Mouse (Mus musculus): ENCODE measurements around the gene Mitf. TPM values are rescaled to one million over a fixed set of nuclear protein-coding genes. Genes with fewer than 3 reads are reported as not detected.
A peak's percentile ranks its signal among the peaks of the same experiment; 100 is the strongest.

Mitf gene
- polyA plus RNA-seq, 1 experiment from 2014 or later = 3.7 TPM

GRCm38 (mm10) chr6:97792104-97792503 lies 14.7 kb upstream of the Mitf start:
- TF ChIP-seq EP300 (IDR thresholded peaks at IDR 0.05) = no peak
- TF ChIP-seq CTCF (IDR thresholded peaks at IDR 0.05) = peak; percentile 58
- DNase-seq (ENCODE audit: low spot score) = no peak

GRCm38 (mm10) chr6:97795175-97795574 lies 11.7 kb upstream of the Mitf start:
- no peak for ATAC-seq
- DNase-seq (ENCODE audit: low spot score) = no peak
- TF ChIP-seq EP300 (IDR thresholded peaks at IDR 0.05) (no peak), CTCF (IDR thresholded peaks at IDR 0.05) (no peak)

More at GRCm38 (mm10) chr6:97792104-97792503, 14.7 kb upstream of the Mitf start:
- Histone ChIP-seq H3K4me3 (ENCODE audit: low read depth, low read length) (no peak overlapping the region), H3K4me1 (ENCODE audit: insufficient read depth, low read depth, low read length) (no peaks in the 10 kb centered on the region), H3K9ac (replicated peaks; ENCODE audit: low read depth) (no peak overlapping the region), H3K9me3 (ENCODE audit: low read length) (no peaks in the 10 kb centered on the region), H3K27me3 (replicated peaks; ENCODE audit: insufficient read depth, low read length) (no peaks in the 10 kb centered on the region; the same call in 1 of the 2 replicates), H3K36me3 (ENCODE audit: insufficient read depth, low read length) (no peaks in the 10 kb centered on the region), H3K4me2 (replicated peaks; ENCODE audit: low read depth, low read length) (no peak overlapping the region), H3K27ac (ENCODE audit: low read length) (no peak overlapping the region)
- ATAC-seq = no peak
- 75% methylated on average over 1 of the region's 1 CpGs for whole genome bisulfite sequencing

GRCm38 (mm10) chr6:97800615-97801014 lies 6.2 kb upstream of the Mitf start:
- no peak overlapping the region for H3K4me3 ChIP-seq (ENCODE audit: low read depth, low read length)
- no peak overlapping the region for H3K27ac ChIP-seq (ENCODE audit: low read length)
- no peaks in the 10 kb centered on the region for H3K4me1 ChIP-seq (ENCODE audit: insufficient read depth, low read depth, low read length)
- no peaks in the 10 kb centered on the region; the same call in none of the 2 replicates for H3K27me3 ChIP-seq (replicated peaks; ENCODE audit: insufficient read depth, low read length)
- H3K4me2 ChIP-seq (replicated peaks; ENCODE audit: low read depth, low read length) = no peak overlapping the region
- H3K9ac ChIP-seq (replicated peaks; ENCODE audit: low read depth) = no peak overlapping the region
- no peaks in the 10 kb centered on the region for H3K9me3 ChIP-seq (ENCODE audit: low read length)
- DNase-seq (ENCODE audit: low spot score) = no peak
- TF ChIP-seq EP300 (IDR thresholded peaks at IDR 0.05) (no peak), CTCF (IDR thresholded peaks at IDR 0.05) (no peak)
- WGBS = 40% methylated on average over 2 of the region's 2 CpGs
- H3K36me3 ChIP-seq (ENCODE audit: insufficient read depth, low read length) = no peaks in the 10 kb centered on the region
- ATAC-seq = no peak

More at GRCm38 (mm10) chr6:97795175-97795574, 11.7 kb upstream of the Mitf start:
- Histone ChIP-seq H3K4me1 (ENCODE audit: insufficient read depth, low read depth, low read length) (no peaks in the 10 kb centered on the region), H3K4me3 (ENCODE audit: low read depth, low read length) (no peak overlapping the region), H3K36me3 (ENCODE audit: insufficient read depth, low read length) (no peaks in the 10 kb centered on the region), H3K9ac (replicated peaks; ENCODE audit: low read depth) (no peak overlapping the region), H3K4me2 (replicated peaks; ENCODE audit: low read depth, low read length) (no peak overlapping the region), H3K27me3 (replicated peaks; ENCODE audit: insufficient read depth, low read length) (no peaks in the 10 kb centered on the region; the same call in none of the 2 replicates), H3K9me3 (ENCODE audit: low read length) (no peaks in the 10 kb centered on the region), H3K27ac (ENCODE audit: low read length) (no peak overlapping the region)
- WGBS = 43% methylated on average over 2 of the region's 2 CpGs

- H3K4me2 ChIP-seq (replicated peaks; ENCODE audit: low read depth, low read length) = peak overlapping the region; percentile 96
- no peaks in the 10 kb centered on the region for H3K27me3 ChIP-seq (replicated peaks; ENCODE audit: insufficient read depth, low read length)
- no peak for ATAC-seq
- no peak for DNase-seq (ENCODE audit: low spot score)
- WGBS = 47% methylated on average over 5 of the region's 5 CpGs
- H3K4me3 ChIP-seq (ENCODE audit: low read depth, low read length) = peak overlapping the region; percentile 70
- H3K27ac ChIP-seq (ENCODE audit: low read length) = no peak overlapping the region
- peak overlapping the region; percentile 29; the same call in 1 of the 2 replicates for H3K9ac ChIP-seq (replicated peaks; ENCODE audit: low read depth)
- no peaks in the 10 kb centered on the region for H3K9me3 ChIP-seq (ENCODE audit: low read length)
- no peak for TF ChIP-seq EP300 (IDR thresholded peaks at IDR 0.05)
- TF ChIP-seq CTCF (IDR thresholded peaks at IDR 0.05) = no peak
- H3K4me1 ChIP-seq (ENCODE audit: insufficient read depth, low read depth, low read length) = no peaks in the 10 kb centered on the region; the same call in 1 of the 2 replicates
- no peaks in the 10 kb centered on the region for H3K36me3 ChIP-seq (ENCODE audit: insufficient read depth, low read length)
Observed at GRCm38 (mm10) chr6:97806051-97806450, 801 bp upstream of the Mitf start.

DNA sequence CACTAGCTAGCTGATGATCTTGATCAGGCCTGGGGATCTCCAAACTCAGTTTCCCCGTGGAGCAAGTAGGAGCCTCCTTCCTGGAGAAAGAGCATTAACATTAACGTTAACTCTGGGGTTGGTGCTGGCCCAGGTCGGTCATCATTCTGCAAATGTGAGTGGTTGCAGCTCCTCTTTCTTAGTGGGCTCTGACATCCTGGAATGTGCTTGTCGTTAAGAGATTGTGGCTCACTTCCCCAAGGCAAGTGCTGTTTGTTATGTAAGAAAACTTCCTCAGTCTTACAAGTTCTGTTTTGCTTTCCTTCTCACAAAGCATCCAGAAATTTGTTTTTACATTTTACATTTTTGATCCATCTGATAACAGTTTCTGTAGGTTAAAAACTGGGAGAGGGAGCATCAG lies 7.3 kb downstream of the Mitf start:
- H3K27me3 ChIP-seq (replicated peaks; ENCODE audit: insufficient read depth, low read length) = no peaks in the 10 kb centered on the region
- H3K4me1 ChIP-seq (ENCODE audit: insufficient read depth, low read depth, low read length) = no peaks in the 10 kb centered on the region
- TF ChIP-seq EP300 (IDR thresholded peaks at IDR 0.05) (no peak), CTCF (IDR thresholded peaks at IDR 0.05) (no peak)
- H3K9ac ChIP-seq (replicated peaks; ENCODE audit: low read depth) = no peak overlapping the region
- DNase-seq (ENCODE audit: low spot score) = no peak
- whole genome bisulfite sequencing = 54% methylated on average over 4 of the region's 4 CpGs
- H3K4me3 ChIP-seq (ENCODE audit: low read depth, low read length) = no peak overlapping the region
- ATAC-seq = no peak
- no peaks in the 10 kb centered on the region for H3K36me3 ChIP-seq (ENCODE audit: insufficient read depth, low read length)
- no peak overlapping the region for H3K27ac ChIP-seq (ENCODE audit: low read length)
- H3K4me2 ChIP-seq (replicated peaks; ENCODE audit: low read depth, low read length) = no peak overlapping the region
- no peaks in the 10 kb centered on the region for H3K9me3 ChIP-seq (ENCODE audit: low read length)

- ATAC-seq = peak; percentile 83
- 14% methylated on average over 1 of the region's 1 CpGs for WGBS
- Histone ChIP-seq H3K9ac (replicated peaks; ENCODE audit: low read depth) (no peak overlapping the region), H3K4me2 (replicated peaks; ENCODE audit: low read depth, low read length) (no peak overlapping the region), H3K27ac (ENCODE audit: low read length) (no peak overlapping the region), H3K27me3 (replicated peaks; ENCODE audit: insufficient read depth, low read length) (no peaks in the 10 kb centered on the region), H3K4me3 (ENCODE audit: low read depth, low read length) (no peak overlapping the region), H3K9me3 (ENCODE audit: low read length) (no peaks in the 10 kb centered on the region), H3K36me3 (ENCODE audit: insufficient read depth, low read length) (no peaks in the 10 kb centered on the region), H3K4me1 (ENCODE audit: insufficient read depth, low read depth, low read length) (no peaks in the 10 kb centered on the region)
- DNase-seq (ENCODE audit: low spot score) = peak; percentile 81
- TF ChIP-seq CTCF (IDR thresholded peaks at IDR 0.05) = no peak
- peak; percentile 83 for TF ChIP-seq EP300 (IDR thresholded peaks at IDR 0.05)
Observed at GRCm38 (mm10) chr6:97815723-97816122, 8.9 kb downstream of the Mitf start.

DNA sequence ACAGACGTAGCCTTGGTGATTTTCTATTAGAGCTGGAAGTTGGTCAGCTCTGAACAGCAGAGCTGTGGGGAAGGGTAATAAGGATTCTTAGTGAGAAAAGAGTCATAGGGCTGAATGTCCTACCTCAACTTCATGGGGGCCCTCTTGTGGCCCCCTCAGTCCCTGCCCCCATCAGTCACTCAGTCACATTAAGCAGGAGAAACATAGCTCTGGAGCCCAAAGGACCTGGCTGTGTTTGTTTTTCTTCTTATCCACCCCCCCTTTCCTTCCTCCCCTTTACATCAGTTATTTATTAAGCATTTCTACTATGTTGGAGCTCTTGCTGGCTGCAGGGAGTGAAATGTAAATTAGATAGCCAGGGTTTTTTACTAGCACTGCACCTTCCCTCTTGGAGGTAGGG lies 10.0 kb downstream of the Mitf start:
- Histone ChIP-seq H3K4me3 (ENCODE audit: low read depth, low read length) (no peak overlapping the region), H3K9me3 (ENCODE audit: low read length) (no peaks in the 10 kb centered on the region), H3K27me3 (replicated peaks; ENCODE audit: insufficient read depth, low read length) (no peaks in the 10 kb centered on the region), H3K27ac (ENCODE audit: low read length) (no peak overlapping the region), H3K4me2 (replicated peaks; ENCODE audit: low read depth, low read length) (no peak overlapping the region), H3K9ac (replicated peaks; ENCODE audit: low read depth) (no peak overlapping the region), H3K36me3 (ENCODE audit: insufficient read depth, low read length) (no peaks in the 10 kb centered on the region), H3K4me1 (ENCODE audit: insufficient read depth, low read depth, low read length) (no peaks in the 10 kb centered on the region)
- no peak for DNase-seq (ENCODE audit: low spot score)
- no peak for TF ChIP-seq CTCF (IDR thresholded peaks at IDR 0.05)
- TF ChIP-seq EP300 (IDR thresholded peaks at IDR 0.05) = no peak
- 56% methylated on average over 1 of the region's 1 CpGs for WGBS
- no peak for ATAC-seq

Data from lung, postnatal 0 days (tissue).